Mouse (Mus musculus) G1E (cell line): ENCODE results near the gene Nmnat1. TPM values are rescaled to one million over a fixed set of nuclear protein-coding genes. Genes with fewer than 3 reads are reported as not detected.
"Not testable (repeated sequence)": the region's sequence is repeated elsewhere in the genome, so short reads cannot be mapped to it uniquely, and the experiment has no call there.

ENCODE experiments used
- ATAC-seq: 2 replicates; pipeline ENCODE4 v1.8.0; 2016; ENCODE audit warnings: mild to moderate bottlenecking; ENCODE audit not compliant: insufficient number of reproducible peaks, poor library complexity, low FRiP score, severe bottlenecking; ENCODE audit errors: extremely low read depth
- DNase-seq: peaks from one replicate; pipeline ENCODE4 v3.0.0; 2012; ENCODE audit warnings: low spot score
- H3K27me3 ChIP-seq: 2 replicates; pipeline ENCODE4 v1.6.1; 2012; ENCODE audit warnings: mild to moderate bottlenecking, low read length, inconsistent platforms; ENCODE audit not compliant: insufficient read depth
- H3K36me3 ChIP-seq: replicated peaks from 2 replicates; pipeline ENCODE3; 2012; ENCODE audit warnings: mild to moderate bottlenecking, inconsistent platforms
- H3K4me1 ChIP-seq: 2 replicates; pipeline ENCODE4 v1.6.1; 2012; ENCODE audit warnings: low read depth, low read length, inconsistent platforms, mixed read lengths; ENCODE audit not compliant: insufficient read depth
- H3K4me3 ChIP-seq: 2 replicates; pipeline ENCODE4 v1.5.1; 2012; ENCODE audit warnings: low read depth, mild to moderate bottlenecking, inconsistent platforms, low read length, moderate library complexity, mixed read lengths
- H3K9me3 ChIP-seq: replicated peaks from 2 replicates; pipeline ENCODE4 v1.6.1; 2012; ENCODE audit warnings: inconsistent platforms
- CTCF ChIP-seq: IDR thresholded peaks from 2 replicates; pipeline ENCODE4 v1.5.1; 2012; ENCODE audit warnings: low read depth, low read length, inconsistent platforms, mixed read lengths
- GATA1 ChIP-seq: IDR thresholded peaks from 2 replicates; pipeline ENCODE4 v1.6.1; 2012; ENCODE audit warnings: borderline replicate concordance, low read length, inconsistent platforms, mixed read lengths
- GATA2 ChIP-seq: IDR thresholded peaks from 2 replicates; pipeline ENCODE4 v1.6.1; 2012; ENCODE audit warnings: low read depth, low read length, inconsistent platforms, borderline replicate concordance
- POLR2AphosphoS5 ChIP-seq: IDR thresholded peaks from 2 replicates; pipeline ENCODE4 v1.6.1; 2012; ENCODE audit warnings: low read depth, low read length, inconsistent platforms; ENCODE audit not compliant: insufficient replicate concordance
- TAL1 ChIP-seq: conservative IDR thresholded peaks from 2 replicates; pipeline ENCODE4 v1.6.1; 2012; ENCODE audit warnings: low read depth, low read length, inconsistent platforms, mixed read lengths
- polyA plus RNA-seq: library from polyadenylated mRNA; stranded (reverse); fragments of >175 nt; gene quantifications from 2 replicates; pipeline ENCODE4 v1.2.3, GENCODE M21; 2012
- total RNA-seq, 2 experiments: library from RNA; stranded (forward) in 1 of 2; stranded (reverse) in 1 of 2; fragments of 200-1000 nt in 1 of 2; fragments of >200 nt in 1 of 2; fragmentation: Nextera tagmentation in 1 of 2; gene quantifications; 2 replicates each; pipeline ENCODE4 v1.2.3; 2014 to 2017

Nmnat1 gene
- total and polyA plus RNA-seq, 3 experiments: 2.0 to 10.8 (median 10.5) TPM

DNA sequence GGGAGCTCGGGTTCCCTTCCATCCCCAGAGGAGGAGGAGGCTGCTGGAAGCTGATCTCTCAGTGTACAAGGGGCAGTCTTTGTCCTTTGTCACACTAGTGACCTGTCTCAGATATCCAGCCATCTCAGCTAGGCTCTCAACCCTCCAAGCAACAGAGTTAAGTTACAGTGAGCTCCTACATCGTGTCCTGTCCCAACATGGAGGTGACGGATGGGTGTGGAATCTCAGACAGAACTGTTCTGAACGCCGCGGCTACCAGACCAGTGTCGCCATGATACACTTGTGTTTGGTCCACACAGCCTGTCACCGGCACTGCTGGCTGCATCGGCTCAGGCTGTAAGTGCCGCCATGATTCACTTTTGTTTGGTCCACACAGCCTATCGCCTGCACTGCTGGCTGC is 7.9 kb downstream of the Nmnat1 start, which contains the start of gene Tmem274:
Gene Tmem274 (plus strand): TSS at position 301 of the 400 bp plus-strand sequence.
- TF ChIP-seq GATA1 (no peak), CTCF (no peak), GATA2 (no peak), TAL1 (no peak), POLR2AphosphoS5 (no peak)
- DNase-seq: no peak
- H3K4me3 ChIP-seq: no peak within 1 kb of the TSS
- no peaks in the 10 kb centered on the region for H3K4me1 ChIP-seq
- no peaks in the 10 kb centered on the region for H3K27me3 ChIP-seq
- peaks cover 52% of the 10 kb centered on the region for H3K36me3 ChIP-seq
- ATAC-seq: no peak
- H3K9me3 ChIP-seq: no peaks in the 10 kb centered on the region

DNA sequence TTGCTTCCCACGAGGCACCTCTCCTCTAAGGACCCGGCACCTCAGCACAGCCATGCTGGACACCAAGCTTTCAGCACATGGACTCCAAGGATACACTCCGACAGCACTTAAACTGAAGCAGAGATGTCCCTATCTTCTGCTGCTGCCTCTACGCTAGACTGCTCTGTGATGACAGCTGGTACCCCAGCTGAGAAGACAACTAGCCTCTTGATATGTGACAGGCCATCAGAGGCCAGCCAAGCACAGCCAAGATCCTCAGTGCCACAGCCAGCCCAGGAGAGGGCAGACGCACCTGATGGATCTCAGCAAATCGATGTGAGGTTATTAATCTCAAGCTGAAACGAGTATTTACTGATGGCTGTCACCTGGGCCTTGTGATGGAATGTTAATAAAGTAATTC is 9.9 kb downstream of the Nmnat1 start:
- TF ChIP-seq TAL1 (no peak), GATA1 (no peak), GATA2 (no peak), POLR2AphosphoS5 (no peak), CTCF (no peak)
- ATAC-seq (no peak), DNase-seq (no peak)
- Histone ChIP-seq H3K36me3 (peaks cover 58% of the 10 kb centered on the region), H3K4me3 (no peak overlapping the region), H3K9me3 (no peaks in the 10 kb centered on the region), H3K27me3 (no peaks in the 10 kb centered on the region), H3K4me1 (no peaks in the 10 kb centered on the region)

DNA sequence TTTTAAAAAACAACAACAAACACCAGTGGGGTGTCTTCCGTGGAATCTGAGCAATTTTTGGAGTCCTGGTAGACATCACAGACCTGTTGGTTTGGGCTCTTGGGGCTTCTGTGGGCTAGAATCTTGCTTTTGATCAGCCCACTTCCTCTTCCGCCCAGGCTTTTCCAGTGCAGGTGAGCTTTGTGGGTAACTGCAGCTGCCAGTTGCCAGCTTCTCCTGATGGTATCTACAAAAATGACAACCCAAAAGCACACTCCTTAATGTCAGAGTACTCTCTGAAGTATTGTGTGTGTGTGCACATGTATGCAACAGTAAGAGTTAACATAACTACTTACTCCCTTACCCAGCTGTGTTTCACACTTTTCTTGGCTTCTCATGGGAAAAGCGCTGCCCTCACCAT is 15.4 kb downstream of the Nmnat1 start:
- Histone ChIP-seq H3K36me3 (peaks cover 51% of the 10 kb centered on the region), H3K4me1 (peaks cover 5% of the 10 kb centered on the region; the same call in 1 of the 2 replicates), H3K9me3 (no peaks in the 10 kb centered on the region), H3K4me3 (no peak overlapping the region), H3K27me3 (no peaks in the 10 kb centered on the region)
- DNase-seq: no peak
- no peak for ATAC-seq
- TF ChIP-seq CTCF (no peak), TAL1 (no peak), GATA1 (no peak), GATA2 (no peak), POLR2AphosphoS5 (no peak)

DNA sequence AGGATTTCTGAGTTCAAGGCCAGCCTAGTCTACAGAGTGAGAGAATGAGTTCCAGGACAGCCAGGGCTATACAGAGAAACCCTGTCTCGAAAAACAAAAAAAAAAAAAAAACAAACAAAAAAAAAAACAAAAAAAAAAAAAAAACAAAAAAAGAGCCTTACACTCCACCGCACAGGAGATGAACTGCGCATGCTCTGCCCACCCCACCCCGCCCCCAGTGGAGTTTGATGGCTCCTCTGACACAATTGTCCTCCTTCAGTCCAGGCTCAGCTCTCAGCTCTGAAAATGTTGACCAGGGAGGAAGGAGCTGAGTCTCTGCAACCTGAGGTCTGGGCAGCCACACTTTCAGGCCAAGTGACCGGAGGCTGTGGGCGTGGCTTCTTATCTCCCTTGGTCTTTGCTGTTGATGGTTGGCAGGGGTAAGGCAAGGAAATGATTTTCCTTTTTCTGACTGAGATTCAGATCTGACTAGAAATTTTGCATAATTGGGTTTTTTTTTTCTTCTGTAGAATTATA is 21.5 kb downstream of the Nmnat1 start:
- peaks cover 7% of the 10 kb centered on the region for H3K36me3 ChIP-seq
- H3K9me3 ChIP-seq: no peaks in the 10 kb centered on the region
- TF ChIP-seq POLR2AphosphoS5 (no peak), GATA1 (no peak), CTCF (no peak), GATA2 (no peak), TAL1 (no peak)
- ATAC-seq: no peak
- H3K27me3 ChIP-seq: peaks cover 2% of the 10 kb centered on the region; the same call in 1 of the 2 replicates
- no peak for DNase-seq
- H3K4me1 ChIP-seq: no peaks in the 10 kb centered on the region
- H3K4me3 ChIP-seq: no peak overlapping the region

DNA sequence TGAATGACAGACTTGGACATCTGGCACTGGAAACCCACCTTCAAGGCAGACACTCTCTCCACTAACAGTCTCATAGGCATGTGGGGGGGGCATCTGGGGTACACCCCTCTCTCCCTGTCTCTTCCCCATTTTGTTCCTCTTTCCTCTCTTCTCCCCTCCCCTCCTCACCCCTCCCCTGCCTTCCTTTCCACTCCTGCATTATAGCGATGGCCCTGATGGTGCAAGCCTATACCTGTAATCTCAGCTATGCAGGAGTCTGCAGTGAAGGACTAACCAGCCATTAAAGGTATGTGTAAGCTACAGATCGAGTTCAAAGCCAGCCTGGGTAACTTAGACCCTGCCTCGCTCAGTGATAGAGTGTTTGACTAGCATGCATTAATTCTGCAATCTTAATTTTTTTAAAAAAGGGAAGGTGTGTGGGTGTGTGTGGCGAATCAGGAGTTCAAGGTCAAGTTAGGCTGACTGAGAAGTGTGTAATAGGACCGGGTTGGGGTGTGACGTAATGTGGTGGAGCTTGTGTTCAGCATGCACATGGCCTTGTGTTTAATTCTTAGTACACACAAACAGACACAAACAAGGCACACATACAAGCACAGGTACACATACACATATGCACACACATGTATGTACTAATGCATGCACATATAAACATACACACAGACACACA is 22.6 kb downstream of the Nmnat1 start:
- Histone ChIP-seq H3K9me3 (no peaks in the 10 kb centered on the region), H3K4me1 (no peaks in the 10 kb centered on the region), H3K36me3 (peaks cover under 1% of the 10 kb centered on the region), H3K4me3 (no peak overlapping the region), H3K27me3 (peaks cover 2% of the 10 kb centered on the region; the same call in 1 of the 2 replicates)
- no peak for ATAC-seq
- TF ChIP-seq CTCF (no peak), GATA1 (no peak), POLR2AphosphoS5 (no peak), GATA2 (no peak), TAL1 (no peak)
- no peak for DNase-seq

- Histone ChIP-seq H3K4me3 (no peak overlapping the region), H3K36me3 (no peaks in the 10 kb centered on the region), H3K27me3 (peaks cover 2% of the 10 kb centered on the region; the same call in 1 of the 2 replicates), H3K9me3 (no peaks in the 10 kb centered on the region), H3K4me1 (no peaks in the 10 kb centered on the region)
- TF ChIP-seq GATA1 (no peak), CTCF (no peak)
- ATAC-seq (no peak), DNase-seq (no peak)
Measured at GRCm38 (mm10) chr4:149461579-149462304, 23.3 kb downstream of the Nmnat1 start.

- not testable (repeated sequence) for H3K27me3 ChIP-seq, H3K4me1 ChIP-seq, H3K9me3 ChIP-seq, DNase-seq, H3K4me3 ChIP-seq, H3K36me3 ChIP-seq, ATAC-seq
Measured at GRCm38 (mm10) chr4:149460475-149460874, 24.5 kb downstream of the Nmnat1 start.
